Mouse (Mus musculus): ENCODE data around the gene Crybg3. TPM values are rescaled to one million over a fixed set of nuclear protein-coding genes. Genes with fewer than 3 reads are reported as not detected.

Crybg3 gene
- polyA plus RNA-seq, 1 experiment from 2014 or later: 12.7 TPM

DNA sequence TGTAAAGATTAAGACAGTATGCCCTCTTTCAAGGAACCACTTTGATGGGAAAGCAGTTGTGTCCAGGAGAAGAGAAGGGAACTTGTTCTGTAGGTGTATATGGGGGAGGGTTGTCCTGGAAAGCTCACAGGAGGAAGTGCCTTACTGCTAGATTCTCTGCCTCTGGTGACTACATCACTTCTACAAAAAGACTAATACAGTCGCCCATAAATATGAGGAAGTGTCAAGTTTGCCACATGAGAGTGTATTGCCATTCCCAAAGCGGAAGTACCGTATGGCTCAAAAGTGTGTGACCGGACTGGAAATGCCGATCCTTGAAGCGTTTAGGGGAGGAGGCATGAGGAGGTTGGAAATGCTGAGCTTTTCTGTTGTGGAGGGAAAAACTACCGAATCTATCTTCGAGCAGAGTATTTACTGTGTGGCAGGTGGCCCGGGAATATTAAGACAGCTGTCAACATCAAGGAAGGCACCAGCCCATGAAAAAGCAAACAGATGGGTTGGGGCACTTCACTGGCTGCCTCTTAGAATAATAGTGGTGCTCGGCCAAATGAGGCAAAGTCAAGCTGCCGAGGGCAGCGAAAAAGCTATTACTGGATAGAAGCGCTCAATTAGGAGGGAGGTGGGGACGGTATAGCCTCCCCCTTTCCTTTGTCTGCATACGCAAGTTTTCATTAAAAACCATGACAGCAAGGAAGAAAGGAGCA is 3.5 kb upstream of the Crybg3 start:
- Histone ChIP-seq H3K36me3 (ENCODE audit: control insufficient read depth, insufficient read depth, low read length) (no peaks in the 10 kb centered on the region), H3K4me1 (ENCODE audit: control insufficient read depth, insufficient read depth, low read length) (no peaks in the 10 kb centered on the region), H3K4me2 (replicated peaks; ENCODE audit: low read depth, low read length) (peak overlapping the region; percentile 33), H3K27ac (ENCODE audit: low read depth, low read length) (no peak overlapping the region), H3K9me3 (ENCODE audit: control insufficient read depth, low read length) (no peaks in the 10 kb centered on the region; the same call in 1 of the 2 replicates), H3K9ac (ENCODE audit: low read depth, low read length) (no peak overlapping the region), H3K27me3 (ENCODE audit: control insufficient read depth, insufficient read depth, low read length) (no peaks in the 10 kb centered on the region), H3K4me3 (ENCODE audit: low read length) (no peak overlapping the region)
- ATAC-seq (ENCODE audit: low FRiP score, low TSS enrichment): peak; percentile 51; the same call in 1 of the 2 replicates
- WGBS: 22% methylated on average over 15 of the region's 15 CpGs

DNA sequence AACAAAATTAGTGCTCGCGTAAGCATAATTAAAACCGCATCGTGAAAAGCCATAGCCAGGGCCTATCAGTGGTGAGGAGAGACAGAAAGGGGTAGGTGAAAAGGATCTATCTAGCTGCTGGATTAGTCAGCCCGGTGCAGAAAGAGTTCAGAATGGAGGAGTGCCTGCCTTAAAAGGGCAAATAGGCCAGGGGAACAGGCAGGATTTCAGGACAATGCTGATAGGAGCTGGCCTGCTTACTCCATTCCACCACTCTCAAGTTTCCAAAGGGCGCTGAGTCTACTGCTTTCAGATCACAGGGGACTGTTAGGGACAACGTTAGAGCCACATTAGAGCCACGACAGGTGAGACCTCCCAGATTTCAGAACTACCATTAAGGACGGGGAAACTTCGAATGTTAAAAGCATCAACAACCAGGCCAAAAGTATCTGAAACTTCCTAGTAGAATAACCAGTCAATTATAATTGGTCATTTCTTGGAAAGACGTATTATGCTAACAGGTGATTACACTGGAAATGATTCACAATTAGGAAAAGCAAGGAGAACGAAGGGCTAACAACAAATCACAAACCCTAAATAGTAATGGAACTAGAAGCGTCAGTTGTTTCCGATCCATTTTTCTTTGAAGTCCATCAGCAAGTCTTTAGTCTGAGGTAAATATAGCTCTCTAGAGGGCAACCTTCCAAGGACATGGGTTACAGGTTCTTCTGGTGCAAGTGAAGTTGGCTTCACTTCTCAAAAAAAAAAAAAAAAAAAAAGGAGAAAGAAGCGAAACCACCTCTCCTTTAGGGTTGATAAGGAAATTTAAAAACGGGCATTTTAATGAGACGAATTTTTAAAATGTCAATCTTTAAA is 1.1 kb downstream of the Crybg3 start:
- peak overlapping the region; percentile 60 for H3K4me2 ChIP-seq (replicated peaks; ENCODE audit: low read depth, low read length)
- peak overlapping the region; percentile 93; the same call in 1 of the 2 replicates for H3K27ac ChIP-seq (ENCODE audit: low read depth, low read length)
- 19% methylated on average over 17 of the region's 17 CpGs for WGBS
- ATAC-seq (ENCODE audit: low FRiP score, low TSS enrichment): 0 out of 2 replicates have a peak, but pooled peaks have one; percentile 12
- H3K4me1 ChIP-seq (ENCODE audit: control insufficient read depth, insufficient read depth, low read length): no peaks in the 10 kb centered on the region
- no peaks in the 10 kb centered on the region; the same call in 1 of the 2 replicates for H3K9me3 ChIP-seq (ENCODE audit: control insufficient read depth, low read length)
- no peaks in the 10 kb centered on the region for H3K36me3 ChIP-seq (ENCODE audit: control insufficient read depth, insufficient read depth, low read length)
- H3K9ac ChIP-seq (ENCODE audit: low read depth, low read length): peak overlapping the region; percentile 84
- H3K27me3 ChIP-seq (ENCODE audit: control insufficient read depth, insufficient read depth, low read length): no peaks in the 10 kb centered on the region
- H3K4me3 ChIP-seq (ENCODE audit: low read length): peak overlapping the region; percentile 80

DNA sequence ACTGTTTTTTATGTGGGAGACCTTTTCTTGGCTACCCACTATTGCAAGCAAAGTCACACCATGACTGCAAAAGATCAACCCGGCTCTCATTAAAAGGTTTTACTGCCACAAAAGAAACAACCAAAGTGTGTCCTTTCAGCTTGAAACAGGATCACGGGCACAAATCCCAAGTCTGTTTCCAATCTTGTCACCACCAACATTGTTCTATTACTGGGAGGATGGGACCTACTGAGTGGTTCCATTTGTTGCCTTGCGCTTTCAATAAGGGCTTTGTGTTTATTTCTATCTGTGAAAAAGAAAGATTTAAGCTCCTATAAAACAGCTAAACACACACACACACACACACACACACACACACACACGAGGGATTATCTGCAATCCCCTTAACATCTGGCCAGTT is 1.8 kb downstream of the Crybg3 start:
- Histone ChIP-seq H3K4me3 (ENCODE audit: low read length) (peak overlapping the region; percentile 80; the same call in 1 of the 2 replicates), H3K9ac (ENCODE audit: low read depth, low read length) (no peak overlapping the region), H3K27ac (ENCODE audit: low read depth, low read length) (no peak overlapping the region)

DNA sequence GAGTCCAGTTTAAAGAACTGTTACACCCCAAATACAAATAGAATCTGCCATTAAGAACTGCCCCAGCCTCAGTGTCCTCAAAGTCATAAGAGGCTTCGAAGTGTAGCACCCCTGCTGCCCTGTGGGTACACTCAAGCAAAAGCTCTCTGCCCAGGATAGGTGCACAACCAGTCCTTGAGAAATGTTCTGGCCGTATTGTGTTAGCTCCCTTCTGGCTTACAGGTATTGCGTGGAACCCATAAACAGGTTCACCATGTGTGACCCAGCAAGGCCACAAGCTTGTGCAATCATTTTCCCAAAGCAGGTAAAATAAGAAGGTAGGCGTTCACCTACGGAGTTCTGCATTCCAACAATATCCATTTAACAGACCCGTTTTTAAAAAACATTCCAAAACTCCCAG is 3.5 kb downstream of the Crybg3 start:
- Histone ChIP-seq H3K36me3 (ENCODE audit: control insufficient read depth, insufficient read depth, low read length) (no peaks in the 10 kb centered on the region), H3K4me1 (ENCODE audit: control insufficient read depth, insufficient read depth, low read length) (no peaks in the 10 kb centered on the region), H3K9ac (ENCODE audit: low read depth, low read length) (no peak overlapping the region), H3K9me3 (ENCODE audit: control insufficient read depth, low read length) (no peaks in the 10 kb centered on the region; the same call in 1 of the 2 replicates), H3K27me3 (ENCODE audit: control insufficient read depth, insufficient read depth, low read length) (no peaks in the 10 kb centered on the region), H3K27ac (ENCODE audit: low read depth, low read length) (no peak overlapping the region), H3K4me3 (ENCODE audit: low read length) (no peak overlapping the region), H3K4me2 (replicated peaks; ENCODE audit: low read depth, low read length) (no peak overlapping the region)
- no peak for ATAC-seq (ENCODE audit: low FRiP score, low TSS enrichment)
- WGBS: 93% methylated on average over 6 of the region's 6 CpGs

More for the DNA sequence above, 1.8 kb downstream of the Crybg3 start:
- no peak for ATAC-seq (ENCODE audit: low FRiP score, low TSS enrichment)
- Histone ChIP-seq H3K9me3 (ENCODE audit: control insufficient read depth, low read length) (no peaks in the 10 kb centered on the region; the same call in 1 of the 2 replicates), H3K4me1 (ENCODE audit: control insufficient read depth, insufficient read depth, low read length) (no peaks in the 10 kb centered on the region), H3K27me3 (ENCODE audit: control insufficient read depth, insufficient read depth, low read length) (no peaks in the 10 kb centered on the region), H3K36me3 (ENCODE audit: control insufficient read depth, insufficient read depth, low read length) (no peaks in the 10 kb centered on the region), H3K4me2 (replicated peaks; ENCODE audit: low read depth, low read length) (peak overlapping the region; percentile 60)
- 30% methylated on average over 4 of the region's 4 CpGs for WGBS

DNA sequence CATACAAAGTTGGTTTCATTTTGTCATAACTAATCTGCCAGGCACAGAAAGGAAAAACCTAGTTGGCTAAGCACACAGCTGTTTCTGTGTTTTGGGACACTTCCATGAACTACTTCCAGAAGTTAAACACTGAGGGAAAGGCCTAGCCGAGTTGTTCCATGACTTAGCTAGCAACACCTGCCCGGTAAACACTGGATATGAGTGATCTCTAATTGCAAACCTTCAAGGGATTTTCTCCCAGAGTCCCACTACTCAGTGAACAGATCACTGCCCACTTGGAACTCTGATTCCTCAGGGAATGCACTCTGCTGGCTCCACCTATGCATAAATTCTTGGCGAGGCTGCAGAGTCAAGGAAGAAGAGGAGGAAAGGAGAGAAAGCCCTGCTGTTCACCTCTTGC is 6.1 kb downstream of the Crybg3 start:
- Histone ChIP-seq H3K27ac (ENCODE audit: low read depth, low read length) (no peak overlapping the region), H3K27me3 (ENCODE audit: control insufficient read depth, insufficient read depth, low read length) (no peaks in the 10 kb centered on the region), H3K9me3 (ENCODE audit: control insufficient read depth, low read length) (no peaks in the 10 kb centered on the region), H3K4me1 (ENCODE audit: control insufficient read depth, insufficient read depth, low read length) (0 out of 2 replicates have a peak, but pooled peaks cover 3% of the 10 kb centered on the region), H3K4me3 (ENCODE audit: low read length) (no peak overlapping the region), H3K4me2 (replicated peaks; ENCODE audit: low read depth, low read length) (no peak overlapping the region), H3K36me3 (ENCODE audit: control insufficient read depth, insufficient read depth, low read length) (no peaks in the 10 kb centered on the region), H3K9ac (ENCODE audit: low read depth, low read length) (no peak overlapping the region)
- ATAC-seq (ENCODE audit: low FRiP score, low TSS enrichment): no peak
- 60% methylated on average over 3 of the region's 3 CpGs for WGBS

DNA sequence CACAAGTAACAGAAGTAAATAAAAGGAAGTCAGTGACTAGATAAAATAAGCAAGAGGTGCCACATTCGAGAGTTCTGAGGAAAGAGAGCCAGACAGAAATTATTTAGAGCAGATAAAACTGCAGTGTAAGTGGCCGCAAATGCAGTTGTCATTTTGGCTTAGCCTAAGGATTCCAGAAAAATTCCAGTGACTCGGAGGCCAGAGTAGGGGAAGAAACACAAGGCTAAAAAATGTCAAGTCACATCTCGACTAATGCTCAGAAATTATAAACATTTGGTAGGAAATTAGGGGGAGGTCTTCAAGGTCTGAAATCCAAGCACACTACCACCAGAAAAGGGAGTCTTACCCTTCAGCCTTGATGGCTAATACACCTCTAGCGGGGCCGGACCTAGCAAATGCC is 10.0 kb downstream of the Crybg3 start:
- H3K9ac ChIP-seq (ENCODE audit: low read depth, low read length): no peak overlapping the region
- WGBS: 66% methylated on average over 6 of the region's 6 CpGs
- no peaks in the 10 kb centered on the region for H3K36me3 ChIP-seq (ENCODE audit: control insufficient read depth, insufficient read depth, low read length)
- no peaks in the 10 kb centered on the region for H3K27me3 ChIP-seq (ENCODE audit: control insufficient read depth, insufficient read depth, low read length)
- no peak overlapping the region for H3K4me3 ChIP-seq (ENCODE audit: low read length)
- H3K27ac ChIP-seq (ENCODE audit: low read depth, low read length): no peak overlapping the region
- H3K9me3 ChIP-seq (ENCODE audit: control insufficient read depth, low read length): no peaks in the 10 kb centered on the region
- H3K4me1 ChIP-seq (ENCODE audit: control insufficient read depth, insufficient read depth, low read length): 0 out of 2 replicates have a peak, but pooled peaks cover 7% of the 10 kb centered on the region
- H3K4me2 ChIP-seq (replicated peaks; ENCODE audit: low read depth, low read length): no peak overlapping the region
- no peak for ATAC-seq (ENCODE audit: low FRiP score, low TSS enrichment)

DNA sequence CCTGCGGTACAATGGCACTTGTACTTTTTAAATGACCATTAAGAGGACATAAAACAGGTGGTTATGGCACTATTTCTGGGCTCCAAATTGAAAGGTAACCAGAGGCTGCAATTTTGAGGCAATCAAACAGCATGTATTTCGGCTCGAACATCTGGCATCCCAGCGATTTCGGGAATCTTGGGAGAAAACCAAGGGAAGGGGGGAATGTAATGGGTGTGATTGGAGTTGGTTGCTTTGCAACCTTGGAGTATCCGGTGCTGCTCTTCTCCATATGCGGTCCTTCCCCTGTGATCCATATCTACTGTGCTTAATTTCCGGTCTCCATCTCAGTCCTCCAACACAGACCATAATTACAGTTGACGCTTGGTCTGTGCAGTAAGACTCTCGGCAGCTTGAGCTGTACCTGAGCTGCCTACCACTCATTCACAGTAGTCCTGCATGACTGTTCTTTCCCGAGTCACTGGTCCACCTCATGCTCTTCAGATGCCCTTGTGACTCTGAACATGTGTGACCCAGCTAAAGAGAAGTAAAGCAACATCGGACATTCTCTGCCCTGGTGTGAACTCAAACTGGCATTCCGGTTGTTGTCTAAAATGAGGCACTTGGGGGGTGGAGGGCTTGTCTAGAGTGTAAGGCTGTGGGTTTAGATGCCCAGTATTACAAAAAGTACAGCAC is 12.3 kb downstream of the Crybg3 start:
- H3K4me3 ChIP-seq (ENCODE audit: low read length): no peak overlapping the region
- no peaks in the 10 kb centered on the region for H3K27me3 ChIP-seq (ENCODE audit: control insufficient read depth, insufficient read depth, low read length)
- no peaks in the 10 kb centered on the region for H3K36me3 ChIP-seq (ENCODE audit: control insufficient read depth, insufficient read depth, low read length)
- no peak overlapping the region for H3K9ac ChIP-seq (ENCODE audit: low read depth, low read length)
- no peaks in the 10 kb centered on the region for H3K9me3 ChIP-seq (ENCODE audit: control insufficient read depth, low read length)
- no peak overlapping the region for H3K27ac ChIP-seq (ENCODE audit: low read depth, low read length)
- H3K4me1 ChIP-seq (ENCODE audit: control insufficient read depth, insufficient read depth, low read length): 0 out of 2 replicates have a peak, but pooled peaks cover 7% of the 10 kb centered on the region
- WGBS: 87% methylated on average over 13 of the region's 13 CpGs
- ATAC-seq (ENCODE audit: low FRiP score, low TSS enrichment): no peak
- no peak overlapping the region for H3K4me2 ChIP-seq (replicated peaks; ENCODE audit: low read depth, low read length)

DNA sequence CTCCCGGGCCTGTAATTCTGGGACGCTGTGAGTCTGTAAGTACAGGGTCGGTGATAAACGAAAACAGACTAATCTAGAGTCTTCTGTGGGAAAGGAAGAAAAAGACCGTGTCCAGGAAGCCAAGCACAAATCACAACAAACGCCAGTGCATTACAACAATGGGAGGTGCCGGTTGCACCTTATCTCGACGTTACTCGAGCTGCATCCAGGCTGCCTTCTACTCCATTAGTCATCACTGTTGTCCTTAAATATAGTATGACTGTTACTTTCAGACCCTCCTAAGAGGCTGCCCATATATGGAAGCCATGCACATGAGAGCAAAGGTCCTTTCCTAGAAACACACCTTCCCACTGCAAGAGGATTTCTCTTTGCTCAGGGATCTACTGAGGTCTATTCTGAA is 13.0 kb downstream of the Crybg3 start:
- Histone ChIP-seq H3K4me2 (replicated peaks; ENCODE audit: low read depth, low read length) (no peak overlapping the region), H3K4me3 (ENCODE audit: low read length) (no peak overlapping the region), H3K9ac (ENCODE audit: low read depth, low read length) (no peak overlapping the region), H3K4me1 (ENCODE audit: control insufficient read depth, insufficient read depth, low read length) (0 out of 2 replicates have a peak, but pooled peaks cover 7% of the 10 kb centered on the region), H3K27ac (ENCODE audit: low read depth, low read length) (no peak overlapping the region), H3K9me3 (ENCODE audit: control insufficient read depth, low read length) (no peaks in the 10 kb centered on the region), H3K27me3 (ENCODE audit: control insufficient read depth, insufficient read depth, low read length) (no peaks in the 10 kb centered on the region), H3K36me3 (ENCODE audit: control insufficient read depth, insufficient read depth, low read length) (no peaks in the 10 kb centered on the region)
- WGBS: 87% methylated on average over 10 of the region's 10 CpGs
- ATAC-seq (ENCODE audit: low FRiP score, low TSS enrichment): no peak

Data from kidney, embryonic 14.5 days (tissue).